Mouse (Mus musculus): ENCODE results near the gene Milr1.
"Not testable (repeated sequence)": the region's sequence is repeated elsewhere in the genome, so short reads cannot be mapped to it uniquely, and the experiment has no call there.

The Milr1 gene

GRCm38 (mm10) chr11:106730714-106731113, 20.3 kb upstream of the Milr1 start:
- ATAC-seq (ENCODE audit: low TSS enrichment), result no peak

- no peak for ATAC-seq (ENCODE audit: low TSS enrichment)
Observed at GRCm38 (mm10) chr11:106736614-106737013, 14.4 kb upstream of the Milr1 start.

GRCm38 (mm10) chr11:106737178-106737621, 13.8 kb upstream of the Milr1 start:
- peak; percentile 65; the same call in 1 of the 2 replicates for ATAC-seq (ENCODE audit: low TSS enrichment)

- ATAC-seq (ENCODE audit: low TSS enrichment), result no peak
Observed at GRCm38 (mm10) chr11:106739116-106739515, 11.9 kb upstream of the Milr1 start.

- ATAC-seq (ENCODE audit: low TSS enrichment), result not testable (repeated sequence)
Observed at GRCm38 (mm10) chr11:106740724-106741123, 10.3 kb upstream of the Milr1 start.

- ATAC-seq (ENCODE audit: low TSS enrichment), result no peak
Observed at GRCm38 (mm10) chr11:106741232-106741631, 9.8 kb upstream of the Milr1 start.

- no peak for ATAC-seq (ENCODE audit: low TSS enrichment)
Observed at GRCm38 (mm10) chr11:106741826-106742225, 9.2 kb upstream of the Milr1 start.

GRCm38 (mm10) chr11:106742388-106742841, 8.6 kb upstream of the Milr1 start:
- no peak for ATAC-seq (ENCODE audit: low TSS enrichment)

- no peak for ATAC-seq (ENCODE audit: low TSS enrichment)
Observed at GRCm38 (mm10) chr11:106744949-106745348, 6.1 kb upstream of the Milr1 start.

- ATAC-seq (ENCODE audit: low TSS enrichment), result not testable (repeated sequence)
Observed at GRCm38 (mm10) chr11:106749557-106750120, 1.4 kb upstream of the Milr1 start.

GRCm38 (mm10) chr11:106750121-106750751, 790 bp upstream of the Milr1 start, which contains the start of gene Pecam1:
TSS of gene Pecam1 (minus strand) at chr11:106750628.
- no peak for ATAC-seq (ENCODE audit: low TSS enrichment)

- ATAC-seq (ENCODE audit: low TSS enrichment), result no peak
Observed at GRCm38 (mm10) chr11:106752103-106752502, 1.1 kb downstream of the Milr1 start.

- ATAC-seq (ENCODE audit: low TSS enrichment), result no peak
Observed at GRCm38 (mm10) chr11:106753314-106753713, 2.3 kb downstream of the Milr1 start.

- no peak for ATAC-seq (ENCODE audit: low TSS enrichment)
Observed at GRCm38 (mm10) chr11:106755583-106755982, 4.6 kb downstream of the Milr1 start.

- ATAC-seq (ENCODE audit: low TSS enrichment), result no peak
Observed at GRCm38 (mm10) chr11:106759028-106759427, 8.0 kb downstream of the Milr1 start.

GRCm38 (mm10) chr11:106760511-106760910, 9.5 kb downstream of the Milr1 start:
- no peak for ATAC-seq (ENCODE audit: low TSS enrichment)

- ATAC-seq (ENCODE audit: low TSS enrichment), result no peak
Observed at GRCm38 (mm10) chr11:106762139-106762799, 11.2 kb downstream of the Milr1 start.

- ATAC-seq (ENCODE audit: low TSS enrichment), result no peak
Observed at GRCm38 (mm10) chr11:106762800-106763185, 11.8 kb downstream of the Milr1 start.

GRCm38 (mm10) chr11:106766611-106767162, 15.7 kb downstream of the Milr1 start:
- ATAC-seq (ENCODE audit: low TSS enrichment), result no peak

- no peak for ATAC-seq (ENCODE audit: low TSS enrichment)
Observed at GRCm38 (mm10) chr11:106767516-106767915, 16.5 kb downstream of the Milr1 start.

- no peak for ATAC-seq (ENCODE audit: low TSS enrichment)
Observed at GRCm38 (mm10) chr11:106770195-106770974, 19.4 kb downstream of the Milr1 start.

GRCm38 (mm10) chr11:106773061-106773460, 22.0 kb downstream of the Milr1 start:
- no peak for ATAC-seq (ENCODE audit: low TSS enrichment)
